Mouse (Mus musculus) left cerebral cortex, postnatal 4 days (tissue): ENCODE results near the gene Ndufv3. TPM values are rescaled to one million over a fixed set of nuclear protein-coding genes. Genes with fewer than 3 reads are reported as not detected.

Experiments
- DNase-seq: peaks from one replicate; pipeline ENCODE4 v3.0.0-alpha.2; 2022
- intact Hi-C: fragments of 180-260 bp; cut with DNase I; formaldehyde crosslinking; loops from one replicate; pipeline ENCODE4 v1.15.1; 2025
- total RNA-seq, 2 experiments: library from RNA; stranded (reverse); gene quantifications; 2 replicates each; pipeline ENCODE4 v1.2.3; 2021

Gene Ndufv3
- 100 to 1,000 TPM; 269 to 291 TPM for total RNA-seq

DNA sequence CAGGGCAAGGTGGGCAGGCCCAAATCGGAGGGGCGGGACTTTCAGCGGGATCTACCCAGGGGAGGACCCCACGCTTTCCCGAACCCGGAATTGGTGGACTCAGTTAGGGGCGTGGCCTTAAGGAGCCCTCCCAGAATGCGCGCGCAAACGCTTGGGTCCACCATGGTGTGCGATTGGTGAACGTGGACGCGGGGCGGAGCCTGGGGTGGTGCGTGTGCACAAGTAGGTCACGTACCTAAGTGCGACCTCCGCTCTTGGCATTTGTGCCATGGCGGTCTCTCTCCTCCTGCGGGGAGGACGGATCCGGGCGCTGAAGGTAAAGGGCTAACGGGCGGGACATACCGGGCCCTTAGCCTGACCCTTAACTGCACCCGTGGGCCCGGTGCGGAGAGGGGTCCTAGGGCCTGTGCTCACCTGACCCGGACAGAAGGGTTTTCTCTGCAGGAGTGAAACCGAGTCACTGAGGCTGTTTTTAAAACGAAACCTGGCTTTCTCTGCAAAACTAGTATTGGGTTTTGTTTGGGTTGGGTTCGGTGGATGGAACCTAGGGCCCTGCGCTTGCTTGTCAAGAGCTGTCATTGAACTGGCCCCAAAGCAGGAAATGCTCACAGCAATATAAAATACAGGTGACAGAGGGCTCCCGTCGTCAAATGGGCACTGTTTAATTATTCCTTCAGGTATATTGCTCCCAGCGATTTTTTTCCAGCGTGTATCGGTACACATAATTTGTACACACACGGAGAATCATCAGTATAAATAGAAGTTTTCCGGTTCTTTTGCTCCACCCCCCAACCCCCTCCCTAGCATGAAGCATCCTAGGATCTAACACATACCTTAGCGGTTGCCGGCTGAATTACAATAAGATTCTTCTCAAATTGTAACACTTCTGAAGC, at the start of gene Ndufv3, which contains the start of gene Wdr4:
TSS of gene Ndufv3 (plus strand) at position 170 of the 893 bp plus-strand sequence.
TSS of gene Wdr4 (minus strand) at position 35 of the 893 bp plus-strand sequence.
- intact Hi-C loops, result loop anchor here (10.0 kb wide), 1 partner anchor 135 kb away; the partner anchor contains the start of gene U2af1
- DNase-seq, result peak; percentile 98

DNA sequence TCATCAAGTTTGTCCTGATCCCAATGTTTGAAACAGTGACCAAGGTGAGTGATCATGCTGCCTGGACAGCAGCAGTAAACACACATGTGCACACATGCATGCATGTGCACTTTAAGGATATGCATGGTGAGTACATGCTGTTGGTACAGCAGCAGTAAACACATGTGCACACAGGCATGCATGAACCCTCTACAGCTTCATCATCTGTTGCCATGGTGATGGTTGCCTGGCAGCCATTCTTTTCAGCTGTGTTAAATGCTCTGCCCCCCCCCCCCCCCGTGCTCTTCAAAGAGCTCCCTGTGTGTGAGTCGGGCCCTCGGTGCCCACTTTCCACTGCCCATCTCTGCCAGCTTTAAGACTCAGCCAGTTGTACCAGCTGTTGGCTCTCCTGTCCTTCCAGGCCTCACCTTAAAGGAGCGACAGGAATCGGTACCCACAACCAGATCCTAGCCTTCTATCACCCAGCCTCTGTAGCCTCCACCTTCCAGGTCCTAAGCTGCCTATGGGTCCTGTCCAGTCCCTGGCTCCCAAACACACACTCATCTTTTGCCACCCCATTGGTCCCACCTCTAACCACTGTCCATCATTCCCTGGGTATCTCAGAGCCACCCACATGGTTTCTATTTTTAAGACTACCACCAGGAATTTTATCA, 49.0 kb upstream of the Ndufv3 start:
- intact Hi-C loops, result no loop called here
- DNase-seq, result no peak

DNA sequence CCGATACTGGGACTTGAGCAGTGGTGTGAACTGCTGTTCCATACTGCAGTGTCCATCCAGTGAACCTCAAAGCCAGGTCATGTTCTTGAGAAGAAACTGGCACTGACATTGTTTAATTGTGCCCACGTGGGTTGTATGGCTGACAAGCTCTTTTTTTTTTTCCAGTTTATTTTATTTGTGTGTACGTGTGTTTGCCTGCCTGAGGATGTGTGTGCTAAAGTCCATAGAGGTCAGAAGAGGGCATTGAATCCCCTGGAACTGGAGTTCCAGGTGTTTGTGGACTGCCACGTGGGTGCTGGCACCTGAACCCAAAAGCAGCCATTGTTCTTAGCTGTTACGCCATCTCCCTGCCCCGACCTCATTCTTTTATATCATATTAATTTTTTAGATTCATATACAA, 45.5 kb upstream of the Ndufv3 start:
- DNase-seq, result no peak
- intact Hi-C loops, result no loop called here

DNA sequence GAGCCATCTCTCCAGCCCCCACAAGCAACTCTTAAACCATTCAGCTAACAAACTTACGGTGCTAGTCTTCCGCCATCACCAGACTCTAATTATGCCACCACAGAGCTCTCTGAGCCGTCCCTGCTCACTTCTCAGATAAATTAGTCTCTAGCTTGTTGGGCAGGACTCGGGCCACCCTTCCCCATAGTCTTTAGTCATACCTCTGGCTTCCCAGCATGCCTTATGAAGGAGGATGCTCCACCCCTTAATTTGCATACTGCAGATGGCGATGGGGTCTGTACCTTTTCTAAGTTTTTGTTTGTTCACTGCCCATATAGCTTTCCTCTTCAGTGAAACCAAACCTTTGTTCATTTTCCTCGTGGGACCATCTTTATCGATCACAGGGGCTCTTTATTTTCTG, 41.3 kb upstream of the Ndufv3 start:
- intact Hi-C loops, result no loop called here
- DNase-seq, result no peak

DNA sequence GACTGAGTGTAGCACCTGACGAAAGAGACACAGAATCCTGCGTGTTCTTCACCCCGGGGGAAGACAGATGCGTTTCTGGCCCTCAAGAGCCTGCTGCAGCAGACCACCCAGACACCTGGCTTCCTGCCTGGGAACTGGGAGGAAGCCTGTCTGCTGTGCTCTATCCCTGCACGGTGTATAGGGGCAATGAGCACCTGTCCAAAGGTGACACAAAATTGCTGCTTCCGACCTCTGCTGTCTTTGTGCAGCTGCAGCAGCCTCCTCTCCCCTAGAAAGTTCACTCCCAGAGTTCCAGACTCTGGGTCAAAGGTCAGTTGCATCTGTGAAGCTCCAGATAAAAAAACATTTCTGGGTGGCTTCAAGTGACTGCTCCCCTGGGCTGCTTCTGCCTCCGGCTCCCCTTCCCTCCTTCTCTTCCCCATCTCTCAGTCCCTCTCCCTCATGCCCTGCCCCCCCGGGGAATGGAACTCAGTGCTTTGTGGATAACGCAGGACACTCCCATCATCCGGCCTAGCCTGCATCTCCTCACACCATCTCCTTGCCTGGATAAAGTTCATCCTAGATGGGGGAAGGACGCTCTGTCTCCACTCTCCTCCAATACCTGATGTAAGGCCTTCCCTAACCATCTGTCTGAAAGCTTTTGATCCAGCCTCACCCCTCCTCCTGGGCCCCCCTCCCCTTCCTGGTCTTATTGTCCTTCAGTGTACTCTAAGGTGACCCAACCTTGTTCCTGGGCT, 40.6 kb upstream of the Ndufv3 start:
- intact Hi-C loops, result no loop called here
- peak; percentile 35 for DNase-seq

DNA sequence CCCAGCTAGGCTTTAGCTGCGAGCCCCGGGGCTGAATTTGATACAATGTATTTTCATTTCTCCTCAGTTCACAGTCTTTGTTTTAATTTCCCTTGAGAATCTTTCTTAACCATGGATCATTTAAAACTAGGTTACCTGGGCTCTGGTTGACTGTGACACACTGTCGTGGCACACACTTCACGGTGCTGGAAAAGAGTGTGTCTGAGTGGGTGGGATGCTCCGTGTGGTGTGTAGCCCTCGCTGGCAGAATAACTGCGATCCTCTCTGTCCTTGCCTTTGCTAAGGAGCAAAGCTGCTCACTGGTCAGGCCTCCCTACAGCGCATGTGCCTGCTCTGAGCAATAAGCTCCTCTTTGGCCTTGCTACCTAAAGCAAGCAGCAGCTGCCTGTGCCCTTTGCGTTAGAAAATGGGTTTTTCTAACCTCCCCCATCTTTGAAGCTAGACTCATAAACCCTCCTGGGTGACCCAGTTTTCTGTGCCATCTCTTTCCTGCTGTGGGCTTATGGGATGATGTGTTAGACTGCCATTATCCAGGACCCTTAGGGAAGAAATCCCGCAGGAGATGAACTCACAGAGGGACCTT, 33.2 kb upstream of the Ndufv3 start:
- intact Hi-C loops, result no loop called here
- DNase-seq, result no peak

DNA sequence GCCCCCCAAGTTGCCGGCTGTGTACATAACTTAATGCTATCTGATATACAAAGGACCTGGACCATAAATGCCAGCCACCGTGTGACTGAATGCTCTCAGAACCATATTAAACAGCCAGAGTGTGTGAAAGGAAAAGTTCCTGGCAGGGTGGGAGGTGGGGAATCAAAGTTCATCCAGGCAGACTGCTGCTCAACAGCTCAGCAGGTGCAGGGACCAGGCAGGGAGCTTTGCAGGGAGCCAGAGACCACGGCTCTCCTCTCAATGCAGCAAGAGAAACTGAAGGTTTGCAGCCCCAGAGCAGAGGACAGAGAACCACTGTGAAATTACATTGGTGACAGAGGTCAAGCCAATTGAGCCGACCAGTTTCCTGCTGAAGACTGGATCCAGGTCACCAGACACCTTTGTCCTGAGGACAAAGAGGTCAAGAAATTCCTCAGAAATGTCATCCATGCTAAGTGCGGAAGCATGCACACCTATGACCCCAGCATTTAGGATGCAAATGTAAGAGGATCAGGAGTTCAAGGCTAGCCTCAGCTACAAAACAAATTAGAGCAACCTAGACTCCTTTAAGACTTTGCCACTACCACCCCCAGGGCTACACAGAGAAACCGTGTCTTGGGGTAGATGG, 32.4 kb upstream of the Ndufv3 start:
- DNase-seq, result no peak
- intact Hi-C loops, result no loop called here

DNA sequence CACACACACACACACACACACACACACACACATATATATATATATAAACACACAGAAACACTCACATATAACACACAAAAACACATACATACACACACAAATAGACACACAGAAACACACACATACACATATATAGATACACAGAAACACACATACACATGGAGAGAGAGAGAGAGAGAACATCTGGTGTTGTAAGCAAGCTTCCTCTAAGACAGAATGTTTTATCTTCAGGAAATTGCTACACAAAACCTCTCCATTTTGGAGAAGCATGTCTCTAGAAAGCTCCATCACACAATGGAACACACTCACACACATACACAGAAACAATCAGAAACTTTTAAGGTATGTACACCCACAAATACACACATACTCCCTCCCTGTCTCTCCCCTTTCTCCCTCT, 28.6 kb upstream of the Ndufv3 start:
- intact Hi-C loops, result loop anchor here (5.0 to 10.0 kb wide), 2 partner anchors 114 to 477 kb away; no protein-coding TSS in a partner anchor
- no peak for DNase-seq

DNA sequence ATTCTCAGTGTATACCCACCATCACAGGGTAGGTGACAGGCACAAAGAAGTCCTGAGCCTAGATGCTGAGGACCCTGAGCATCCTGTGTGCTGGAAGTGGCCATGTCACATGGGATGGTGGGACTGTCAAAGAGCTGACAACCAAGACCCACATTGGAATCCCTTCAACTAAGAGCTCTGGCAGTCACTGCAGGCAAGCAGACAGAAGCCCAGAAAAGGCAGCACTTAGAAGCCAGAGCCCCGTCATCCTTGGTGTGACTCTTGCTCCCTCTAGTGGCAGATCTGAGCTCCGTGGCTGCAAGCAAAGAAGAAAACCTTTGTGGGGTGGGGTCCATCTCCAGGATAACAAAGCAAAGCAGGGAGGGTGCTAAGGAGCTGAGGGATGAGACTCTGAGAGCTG, 27.5 kb upstream of the Ndufv3 start:
- peak; percentile 84 for DNase-seq
- intact Hi-C loops, result loop anchor here (2.0 to 10.0 kb wide), 3 partner anchors 115 to 478 kb away; no protein-coding TSS in a partner anchor

DNA sequence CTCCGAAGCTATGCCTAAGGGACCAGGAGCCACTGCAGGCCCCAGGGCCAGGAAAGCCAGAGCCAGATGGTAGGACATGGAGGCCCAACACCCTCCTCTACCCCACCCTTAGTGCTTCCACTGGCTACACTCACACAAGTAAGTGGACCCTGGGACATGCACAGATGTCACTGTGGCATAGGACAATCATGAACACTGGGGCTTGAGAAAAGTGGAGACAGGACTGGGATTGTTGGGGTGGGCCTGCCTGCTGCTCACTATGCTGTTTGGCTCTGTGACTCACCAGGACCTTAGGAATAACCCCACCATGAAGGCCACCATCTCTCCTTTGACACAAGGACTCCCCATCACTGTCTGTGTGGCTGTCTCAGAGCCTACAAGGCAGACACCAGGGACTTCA, 24.9 kb upstream of the Ndufv3 start:
- no peak for DNase-seq
- intact Hi-C loops, result loop anchor here (5.0 to 10.0 kb wide), 2 partner anchors 118 to 480 kb away; no protein-coding TSS in a partner anchor

DNA sequence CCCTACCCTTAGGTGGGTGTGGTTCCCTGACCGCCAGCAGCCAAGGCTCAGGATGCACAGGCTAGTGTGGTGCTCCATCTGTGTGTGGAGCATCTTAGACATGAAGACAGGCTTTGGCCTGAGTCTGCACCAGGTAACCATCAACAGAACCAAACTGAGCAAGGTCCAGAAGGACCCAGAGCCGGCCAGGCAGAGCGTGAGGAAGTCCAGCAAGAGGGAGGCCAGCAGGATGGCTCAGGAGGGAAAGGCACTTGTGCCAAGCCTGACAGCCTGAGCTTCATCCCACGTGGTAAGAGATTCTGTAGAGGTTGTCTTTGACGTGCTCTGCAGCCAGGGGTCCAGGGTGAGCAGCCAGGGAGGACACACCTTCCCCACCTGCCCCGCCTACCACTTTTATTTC, 22.2 kb upstream of the Ndufv3 start:
- DNase-seq, result no peak
- intact Hi-C loops, result loop anchor here (10.0 kb wide), 1 partner anchor 483 kb away; no protein-coding TSS in a partner anchor

DNA sequence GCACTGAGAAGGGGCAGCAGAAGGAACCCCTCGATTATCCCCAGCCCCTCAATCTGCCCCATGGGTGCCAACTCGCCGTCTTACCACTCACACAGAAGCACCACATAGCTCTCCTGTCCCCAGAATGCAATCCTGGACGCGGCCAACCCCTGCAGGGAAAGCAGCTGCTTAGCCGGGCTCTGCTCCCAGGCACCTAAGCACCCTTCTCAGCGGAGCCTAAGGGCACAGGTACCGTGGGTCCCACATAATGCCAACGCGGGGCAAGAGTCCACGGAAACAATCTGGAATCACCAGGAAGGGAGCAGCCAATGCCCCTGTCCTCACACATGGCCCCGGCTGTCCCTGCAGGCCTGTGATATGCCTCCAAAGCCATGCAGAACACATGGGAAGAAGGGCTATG, 20.2 kb upstream of the Ndufv3 start:
- intact Hi-C loops, result loop anchor here (10.0 kb wide), 1 partner anchor 485 kb away; no protein-coding TSS in a partner anchor
- no peak for DNase-seq

DNA sequence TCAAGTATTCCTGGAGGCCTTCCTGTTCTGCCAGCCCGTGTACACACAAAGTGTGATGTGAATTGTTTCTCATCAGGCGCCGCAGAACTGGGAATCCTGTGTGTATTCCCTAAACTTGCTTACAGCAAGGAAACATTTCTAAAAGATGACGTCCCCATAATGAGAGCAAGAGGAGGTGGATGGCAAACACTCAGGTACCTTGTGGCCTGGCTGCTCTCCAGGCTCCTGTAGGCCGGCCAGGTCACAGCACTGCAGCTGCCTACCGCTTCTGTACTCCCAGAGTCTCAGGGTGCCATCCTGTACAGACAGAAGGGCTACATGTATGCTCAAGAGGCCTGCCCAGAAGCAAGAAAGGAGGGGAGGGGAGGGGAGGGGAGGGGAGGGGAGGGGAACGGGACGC, 19.5 kb upstream of the Ndufv3 start:
- intact Hi-C loops, result no loop called here
- no peak for DNase-seq

DNA sequence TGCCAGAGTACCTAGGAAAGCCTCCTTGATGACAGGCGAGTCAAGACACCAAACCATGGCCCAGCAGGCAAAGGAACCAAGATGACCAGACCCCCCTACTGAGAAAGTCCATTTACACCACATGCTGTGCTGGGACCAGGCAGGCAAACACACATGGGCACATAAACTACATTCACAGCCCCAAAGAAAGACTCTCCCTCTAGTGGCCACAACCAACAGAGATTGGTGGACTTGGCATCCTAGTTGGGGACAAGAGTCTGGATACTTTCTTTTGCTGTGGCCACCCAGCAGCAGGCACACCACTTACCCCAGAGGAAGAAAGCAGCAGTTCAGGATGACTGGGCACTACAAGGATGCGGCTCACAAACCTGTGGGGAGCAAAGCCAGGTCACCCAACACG, 19.0 kb upstream of the Ndufv3 start:
- DNase-seq, result no peak
- intact Hi-C loops, result no loop called here

DNA sequence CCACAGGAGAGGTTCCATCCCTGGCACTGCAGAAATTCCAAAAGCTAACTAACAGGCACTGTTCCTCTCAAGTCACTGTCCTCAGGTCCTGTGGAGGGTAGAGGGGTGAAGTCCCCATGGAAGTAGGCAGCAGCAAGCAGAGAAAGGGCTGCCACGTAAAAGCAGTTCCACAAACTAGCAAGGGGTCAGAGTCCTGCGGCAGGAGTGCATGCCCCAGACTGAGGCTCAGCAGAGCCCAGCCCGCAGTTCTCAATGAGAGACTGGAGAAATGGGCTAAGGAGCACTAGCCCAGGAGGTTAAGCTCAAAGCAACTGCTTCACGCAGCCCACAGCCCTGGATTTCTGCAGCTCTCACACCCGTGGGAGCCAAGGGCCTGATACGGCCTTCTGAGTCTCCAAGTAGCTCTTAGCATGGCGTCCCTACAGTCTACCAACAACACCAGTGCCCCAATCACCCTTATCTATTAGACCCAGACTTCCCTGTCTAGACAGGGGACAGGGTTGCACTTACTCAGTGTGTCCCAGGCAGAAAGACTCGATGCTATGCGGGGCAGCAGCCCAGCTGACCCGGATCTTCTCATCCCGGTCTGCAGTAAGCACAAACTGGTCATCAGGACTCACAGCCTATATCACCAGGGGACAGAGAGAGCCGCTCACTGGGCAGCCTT, 17.5 kb upstream of the Ndufv3 start:
- DNase-seq, result no peak
- intact Hi-C loops, result no loop called here

DNA sequence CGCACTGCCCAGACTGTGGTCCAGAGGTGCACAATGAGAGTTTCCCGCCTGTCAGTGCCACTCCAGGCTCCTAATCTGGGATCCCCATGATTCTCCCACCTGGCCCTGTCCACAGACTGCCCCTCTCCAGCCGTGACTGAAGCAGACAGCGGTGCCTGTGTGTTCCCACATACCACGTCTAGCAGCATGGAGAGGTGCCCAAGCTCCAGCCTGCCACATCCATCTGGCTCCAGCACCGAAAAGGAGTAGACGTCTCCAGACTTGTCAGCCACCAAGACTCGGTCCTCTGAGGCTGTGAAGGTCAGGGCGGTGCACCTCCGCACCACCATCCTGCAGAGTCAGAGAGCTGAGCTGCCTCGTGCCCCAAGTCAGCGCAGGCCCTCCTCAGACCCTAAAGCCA, 16.6 kb upstream of the Ndufv3 start:
- no peak for DNase-seq
- intact Hi-C loops, result no loop called here

DNA sequence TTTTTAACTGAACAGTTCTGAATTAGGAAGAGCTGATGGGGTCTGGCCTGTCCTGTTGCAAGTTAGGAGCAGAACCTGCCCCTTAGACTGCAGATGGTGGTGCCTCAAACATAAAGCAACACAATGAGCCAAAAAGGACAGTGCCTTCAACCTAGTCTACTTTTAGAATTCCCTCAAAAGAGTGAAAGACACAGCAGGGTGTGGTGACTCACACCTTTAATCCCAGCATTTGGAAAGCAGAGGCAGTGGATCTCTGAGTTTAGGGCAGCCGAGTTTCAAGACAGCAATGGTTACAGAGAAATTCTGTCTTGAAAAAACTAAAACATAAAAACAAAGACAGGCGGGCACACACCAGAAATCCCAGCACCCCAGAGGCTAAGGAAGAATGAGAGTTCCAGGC, 16.0 kb upstream of the Ndufv3 start:
- no peak for DNase-seq
- intact Hi-C loops, result no loop called here

DNA sequence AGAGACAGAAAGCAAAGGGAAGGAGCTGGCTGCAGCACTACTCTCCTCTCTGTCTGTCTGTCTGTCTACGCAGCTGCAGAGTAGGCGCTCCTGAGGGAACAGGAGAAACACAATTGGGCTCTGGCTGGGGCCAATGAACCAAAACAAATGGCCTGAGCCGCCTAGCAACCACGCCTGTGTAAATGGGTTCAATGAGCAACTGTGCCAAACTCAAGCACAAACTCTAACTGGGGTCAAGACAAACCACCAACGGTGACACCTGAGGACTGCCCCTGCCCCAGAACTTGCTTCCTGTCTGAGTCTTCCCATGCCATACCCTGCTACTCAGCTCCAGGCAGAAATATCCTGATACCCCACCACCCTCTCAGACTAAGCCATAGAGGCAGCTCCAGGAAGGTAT, 14.9 kb upstream of the Ndufv3 start:
- intact Hi-C loops, result no loop called here
- no peak for DNase-seq

DNA sequence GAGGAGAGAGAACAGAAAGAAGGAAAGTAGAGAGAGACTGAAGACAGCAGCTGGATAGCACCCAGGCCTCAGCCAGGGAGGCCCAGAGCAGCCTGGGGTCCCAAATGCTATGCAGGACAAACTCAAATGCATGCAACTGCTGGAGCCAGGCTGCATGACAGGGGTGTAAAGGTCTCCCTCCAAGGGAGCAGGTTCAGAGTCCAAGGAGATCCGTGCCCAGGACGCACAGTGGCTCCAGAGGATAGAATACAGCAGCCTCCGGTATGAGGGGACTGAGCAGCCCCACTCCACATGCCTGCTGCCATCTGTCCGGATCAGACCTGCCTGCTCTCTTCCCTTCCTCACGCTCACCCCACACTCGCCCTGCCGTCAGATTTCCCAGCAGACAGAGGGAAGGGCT, 13.6 kb upstream of the Ndufv3 start:
- intact Hi-C loops, result no loop called here
- no peak for DNase-seq

DNA sequence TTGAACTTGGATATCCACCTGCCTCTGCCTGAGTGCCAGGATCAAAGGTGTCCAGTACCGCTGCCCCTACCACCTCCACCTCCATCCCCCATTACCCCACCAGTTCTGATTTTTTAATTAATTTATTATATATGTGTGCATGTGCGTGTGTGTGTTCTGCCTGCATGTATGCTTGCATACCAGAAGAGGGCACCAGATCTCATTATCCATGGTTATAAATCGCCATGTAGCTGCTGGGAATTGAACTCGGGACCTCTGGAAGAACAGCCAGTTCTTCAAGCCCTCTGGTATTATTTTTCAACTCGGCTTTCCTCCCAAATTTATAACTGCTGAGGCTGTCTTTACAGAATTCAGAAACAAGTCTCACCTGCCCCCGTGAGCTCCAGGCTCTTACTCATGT, 9.0 kb upstream of the Ndufv3 start:
- DNase-seq, result no peak
- intact Hi-C loops, result loop anchor here (5.0 kb wide), 1 partner anchor 51 kb away; the partner anchor contains the start of gene Pknox1
